Mouse (Mus musculus) midbrain, embryonic 13.5 days (tissue): ENCODE data around the gene Epop. TPM values are rescaled to one million over a fixed set of nuclear protein-coding genes. Genes with fewer than 3 reads are reported as not detected.

ENCODE experiments used
- ATAC-seq: fragments of 200-750 bp; cut with Nextera tagmentation; 2 replicates; pipeline ENCODE4 v1.8.0; 2017; ENCODE audit warnings: mild to moderate bottlenecking, moderate TSS enrichment, moderate library complexity
- H3K27ac ChIP-seq: fragments of 300-500 bp; sonication (generic); 2 replicates; pipeline ENCODE4 v1.5.1; 2015; ENCODE audit warnings: inconsistent platforms, mild to moderate bottlenecking, moderate library complexity
- H3K27me3 ChIP-seq: fragments of 300-500 bp; sonication (generic); 2 replicates; pipeline ENCODE4 v1.6.1; 2015; ENCODE audit warnings: mild to moderate bottlenecking, inconsistent platforms
- H3K36me3 ChIP-seq: fragments of 300-500 bp; sonication (generic); 2 replicates; pipeline ENCODE4 v1.6.1; 2015; ENCODE audit warnings: mild to moderate bottlenecking, inconsistent platforms
- H3K4me1 ChIP-seq: fragments of 300-500 bp; sonication (generic); replicated peaks from 2 replicates; pipeline ENCODE4 v1.6.1; 2015; ENCODE audit warnings: inconsistent platforms
- H3K4me2 ChIP-seq: fragments of 300-500 bp; sonication (generic); replicated peaks from 2 replicates; pipeline ENCODE4 v1.6.1; 2015; ENCODE audit warnings: moderate library complexity, mild to moderate bottlenecking, inconsistent platforms
- H3K4me3 ChIP-seq: fragments of 300-500 bp; sonication (generic); replicated peaks from 2 replicates; pipeline ENCODE4 v1.5.1; 2015; ENCODE audit warnings: mild to moderate bottlenecking, inconsistent platforms
- H3K9ac ChIP-seq: fragments of 300-500 bp; sonication (generic); replicated peaks from 2 replicates; pipeline ENCODE4 v1.6.1; 2015; ENCODE audit warnings: mild to moderate bottlenecking, inconsistent platforms
- H3K9me3 ChIP-seq: fragments of 300-500 bp; sonication (generic); 2 replicates; pipeline ENCODE4 v1.6.1; 2016; ENCODE audit warnings: mild to moderate bottlenecking, inconsistent platforms
- WGBS: fragments of 180-500 bp; shearing (Covaris S2); methylation state at CpG from one replicate; pipeline ENCODE4 v1.1.7; 2015; 5-methylcytosine and 5-hydroxymethylcytosine counted together
- polyA plus RNA-seq: library from polyadenylated mRNA; unstranded; fragments of >200 nt; fragmentation: Nextera tagmentation; extraction: Ambion mirVana; gene quantifications from 2 replicates; pipeline ENCODE4 v1.2.1, GENCODE M21; 2015

Gene Epop
- polyA plus RNA-seq, 1 experiment from 2014 or later: 4.2 TPM

DNA sequence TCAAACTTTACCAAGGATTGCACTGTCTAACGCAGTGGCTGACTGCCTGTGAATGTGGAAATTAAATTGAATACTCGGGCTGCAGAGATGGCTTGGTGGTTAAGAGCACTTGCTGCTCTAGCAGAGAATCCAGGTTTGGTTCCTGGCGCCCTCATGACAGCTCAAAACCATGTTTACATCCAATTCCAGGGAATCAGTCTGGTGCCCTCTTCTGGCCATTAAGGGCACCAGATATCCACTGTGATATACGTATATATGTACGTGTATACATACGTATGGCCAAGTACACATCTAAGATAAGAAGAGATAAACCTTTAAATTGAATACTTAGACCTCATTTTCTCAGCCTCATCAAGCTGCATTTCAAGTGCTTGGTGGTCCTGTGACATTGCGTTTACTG, 36.7 kb upstream of the Epop start:
- no peak overlapping the region for H3K9ac ChIP-seq
- ATAC-seq: no peak
- peaks cover 12% of the 10 kb centered on the region for H3K27me3 ChIP-seq
- H3K4me1 ChIP-seq: peaks cover 57% of the 10 kb centered on the region
- peaks cover 58% of the 10 kb centered on the region for H3K36me3 ChIP-seq
- no peak overlapping the region for H3K27ac ChIP-seq
- 90% methylated on average over 7 of the region's 7 CpGs for WGBS
- no peaks in the 10 kb centered on the region for H3K9me3 ChIP-seq
- no peak overlapping the region for H3K4me3 ChIP-seq
- no peak overlapping the region for H3K4me2 ChIP-seq

DNA sequence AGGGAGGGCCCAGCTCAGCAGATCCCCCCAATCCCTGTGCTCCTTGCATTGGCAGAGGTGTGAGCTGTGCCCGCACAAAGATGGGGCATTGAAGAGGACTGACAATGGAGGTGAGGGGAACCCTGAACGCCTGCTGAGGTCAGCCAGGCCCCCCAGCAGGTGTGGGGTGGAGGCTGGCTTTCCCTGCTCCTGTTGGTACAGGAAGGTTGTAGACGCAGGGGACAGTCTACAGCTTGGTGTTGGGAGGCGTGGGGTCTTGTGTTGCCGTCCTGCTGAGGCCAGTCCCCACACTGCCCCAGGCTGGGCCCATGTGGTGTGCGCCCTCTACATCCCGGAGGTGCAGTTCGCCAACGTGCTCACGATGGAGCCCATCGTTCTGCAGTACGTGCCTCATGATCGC, 35.9 kb upstream of the Epop start:
- Histone ChIP-seq H3K4me2 (peak overlapping the region; percentile 83), H3K36me3 (peaks cover 50% of the 10 kb centered on the region), H3K4me1 (peaks cover 62% of the 10 kb centered on the region), H3K4me3 (peak overlapping the region; percentile 93), H3K9ac (0 out of 2 replicates have a peak overlapping the region, but pooled peaks have one; percentile 88), H3K9me3 (no peaks in the 10 kb centered on the region), H3K27me3 (peaks cover 20% of the 10 kb centered on the region), H3K27ac (no peak overlapping the region)
- ATAC-seq: no peak
- 86% methylated on average over 13 of the region's 13 CpGs for WGBS

DNA sequence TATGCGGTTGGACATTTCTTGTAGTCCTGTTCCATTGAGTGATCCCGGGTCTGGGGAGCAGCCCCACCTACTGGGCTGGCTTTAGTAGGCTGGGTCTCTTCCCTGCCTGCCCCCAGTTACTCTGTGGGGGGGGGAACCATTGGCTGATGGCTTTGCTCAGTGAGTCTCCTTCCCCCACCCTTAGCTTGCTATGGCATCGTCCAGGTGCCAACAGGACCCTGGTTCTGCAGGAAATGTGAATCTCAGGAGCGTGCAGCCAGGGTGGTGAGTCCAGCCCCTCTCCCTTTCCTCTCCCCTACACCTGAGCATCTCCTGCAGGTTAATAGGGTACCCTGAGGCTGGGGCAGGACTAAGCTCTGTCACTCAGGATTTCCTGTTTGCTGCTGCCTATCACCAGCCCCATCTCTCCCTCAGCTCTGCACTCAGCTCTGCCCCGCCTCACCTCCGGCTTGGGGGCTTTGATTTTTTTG, 35.3 kb upstream of the Epop start:
- no peak for ATAC-seq
- peaks cover 20% of the 10 kb centered on the region for H3K27me3 ChIP-seq
- H3K4me2 ChIP-seq: peak overlapping the region; percentile 83
- peaks cover 44% of the 10 kb centered on the region for H3K36me3 ChIP-seq
- H3K27ac ChIP-seq: peak overlapping the region; percentile 90
- no peaks in the 10 kb centered on the region for H3K9me3 ChIP-seq
- WGBS: 31% methylated on average over 6 of the region's 6 CpGs
- H3K4me3 ChIP-seq: peak overlapping the region; percentile 93
- H3K4me1 ChIP-seq: peaks cover 57% of the 10 kb centered on the region
- peak overlapping the region; percentile 88 for H3K9ac ChIP-seq

DNA sequence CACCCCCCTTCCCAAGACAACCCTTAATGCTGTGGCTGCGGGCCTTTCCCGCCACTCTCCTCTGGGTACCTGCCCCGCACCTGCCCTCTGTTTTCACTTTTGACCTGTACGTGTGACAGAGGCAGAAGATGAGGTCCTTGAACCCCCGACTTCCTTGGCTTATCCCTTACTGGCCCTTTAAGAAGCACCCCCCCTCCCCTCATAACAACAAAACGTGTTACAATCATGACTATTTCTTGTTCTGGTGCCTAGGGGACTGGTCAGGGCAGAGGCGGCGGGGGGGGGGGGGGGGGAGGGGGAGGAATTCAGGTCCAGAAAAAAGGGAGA, 34.8 kb upstream of the Epop start:
- WGBS: 0% methylated on average over 7 of the region's 8 CpGs

DNA sequence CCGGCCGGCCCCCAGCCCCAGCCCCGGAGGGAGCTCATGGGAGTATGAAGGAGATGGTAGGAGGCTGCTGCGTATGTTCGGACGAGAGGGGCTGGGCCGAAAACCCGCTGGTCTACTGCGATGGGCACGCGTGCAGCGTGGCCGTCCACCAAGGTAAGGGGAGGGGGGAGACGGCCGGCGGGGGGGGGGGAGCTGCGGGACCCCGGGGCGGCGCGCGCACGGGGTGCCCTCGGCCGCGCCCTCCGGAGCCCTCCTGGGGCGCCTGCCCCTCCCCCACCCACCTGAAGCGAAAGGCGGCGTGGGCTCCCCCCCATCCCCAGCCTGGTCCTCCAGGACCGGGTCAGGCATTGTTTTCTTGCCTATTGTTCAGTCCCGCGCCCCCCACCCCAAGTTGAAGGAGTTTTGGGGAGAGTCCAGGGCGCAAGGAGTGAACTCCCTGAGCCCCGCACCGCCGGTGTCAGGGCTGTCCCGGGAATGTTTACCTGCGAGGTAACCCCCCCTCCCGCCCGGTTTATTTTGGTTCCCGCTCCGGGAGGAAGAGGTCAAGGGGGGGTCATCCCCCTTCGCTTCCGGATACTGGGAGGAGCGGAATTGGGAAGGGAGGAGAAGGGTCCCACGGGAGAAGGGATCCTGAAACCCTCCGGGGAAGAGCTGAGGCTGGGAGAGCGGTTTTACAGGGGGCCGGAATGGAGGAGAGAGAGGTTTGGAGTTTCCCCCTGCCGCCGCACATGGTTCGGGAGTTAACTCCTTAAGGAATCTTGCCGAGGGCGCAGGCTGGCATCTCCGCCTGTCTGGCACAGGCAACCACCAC, 34.2 kb upstream of the Epop start:
- H3K27me3 ChIP-seq: peaks cover 20% of the 10 kb centered on the region
- peak overlapping the region; percentile 90 for H3K27ac ChIP-seq
- H3K9me3 ChIP-seq: no peaks in the 10 kb centered on the region
- peak overlapping the region; percentile 93 for H3K4me3 ChIP-seq
- H3K36me3 ChIP-seq: peaks cover 33% of the 10 kb centered on the region
- peak overlapping the region; percentile 88 for H3K9ac ChIP-seq
- peaks cover 56% of the 10 kb centered on the region for H3K4me1 ChIP-seq
- H3K4me2 ChIP-seq: peak overlapping the region; percentile 83
- 1% methylated on average over 42 of the region's 57 CpGs for WGBS
- ATAC-seq: no peak

More for the DNA sequence above, 34.8 kb upstream of the Epop start:
- Histone ChIP-seq H3K9me3 (no peaks in the 10 kb centered on the region), H3K4me1 (peaks cover 57% of the 10 kb centered on the region), H3K27me3 (peaks cover 20% of the 10 kb centered on the region), H3K4me3 (peak overlapping the region; percentile 93), H3K27ac (peak overlapping the region; percentile 90), H3K36me3 (peaks cover 39% of the 10 kb centered on the region), H3K9ac (peak overlapping the region; percentile 88), H3K4me2 (peak overlapping the region; percentile 83)
- ATAC-seq: no peak

DNA sequence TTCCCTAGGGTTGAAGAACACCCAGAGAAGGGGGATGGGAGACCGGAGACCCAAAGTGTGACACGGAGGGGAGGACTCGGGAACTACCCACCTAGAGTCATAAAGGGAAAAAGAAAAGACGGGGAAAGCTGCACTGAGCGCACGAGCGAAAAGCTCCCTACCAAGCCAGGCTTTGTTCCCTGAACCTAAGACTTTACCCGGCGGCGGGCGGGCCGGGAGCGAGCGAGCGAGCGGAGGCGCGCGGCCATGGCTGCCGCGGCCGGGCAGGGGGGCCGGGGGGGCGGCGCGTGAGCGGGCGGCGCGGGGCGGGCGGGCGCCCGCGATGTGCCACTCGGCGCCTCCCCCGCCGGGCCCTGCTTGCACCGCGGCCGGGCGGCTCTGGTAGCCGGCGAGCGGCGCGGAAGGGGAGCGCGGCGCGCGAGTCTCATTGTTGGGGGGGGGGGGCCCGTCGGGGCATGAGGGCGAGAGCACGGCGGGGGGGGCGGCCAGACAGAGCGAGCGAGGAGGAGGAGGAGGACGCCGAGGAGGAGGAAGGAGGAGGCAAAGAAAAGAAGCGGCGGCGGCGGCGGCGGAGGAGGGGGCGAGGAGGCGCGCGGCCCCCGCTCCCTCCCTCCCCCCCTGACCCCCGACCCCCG, 33.5 kb upstream of the Epop start, which contains the start of gene Mllt6:
TSS of gene Mllt6 (plus strand) at position 522 of the 635 bp plus-strand sequence.
- no peaks in the 10 kb centered on the region for H3K9me3 ChIP-seq
- H3K4me1 ChIP-seq: peaks cover 52% of the 10 kb centered on the region
- 1% methylated on average over 24 of the region's 76 CpGs for WGBS
- H3K36me3 ChIP-seq: peaks cover 26% of the 10 kb centered on the region
- H3K27me3 ChIP-seq: peaks cover 20% of the 10 kb centered on the region
- H3K4me2 ChIP-seq: peak within 1 kb of the TSS; percentile 83
- peak; percentile 61 for ATAC-seq
- H3K9ac ChIP-seq: peak within 1 kb of the TSS; percentile 88
- H3K27ac ChIP-seq: peak within 1 kb of the TSS; percentile 90
- peak within 1 kb of the TSS; percentile 93 for H3K4me3 ChIP-seq

DNA sequence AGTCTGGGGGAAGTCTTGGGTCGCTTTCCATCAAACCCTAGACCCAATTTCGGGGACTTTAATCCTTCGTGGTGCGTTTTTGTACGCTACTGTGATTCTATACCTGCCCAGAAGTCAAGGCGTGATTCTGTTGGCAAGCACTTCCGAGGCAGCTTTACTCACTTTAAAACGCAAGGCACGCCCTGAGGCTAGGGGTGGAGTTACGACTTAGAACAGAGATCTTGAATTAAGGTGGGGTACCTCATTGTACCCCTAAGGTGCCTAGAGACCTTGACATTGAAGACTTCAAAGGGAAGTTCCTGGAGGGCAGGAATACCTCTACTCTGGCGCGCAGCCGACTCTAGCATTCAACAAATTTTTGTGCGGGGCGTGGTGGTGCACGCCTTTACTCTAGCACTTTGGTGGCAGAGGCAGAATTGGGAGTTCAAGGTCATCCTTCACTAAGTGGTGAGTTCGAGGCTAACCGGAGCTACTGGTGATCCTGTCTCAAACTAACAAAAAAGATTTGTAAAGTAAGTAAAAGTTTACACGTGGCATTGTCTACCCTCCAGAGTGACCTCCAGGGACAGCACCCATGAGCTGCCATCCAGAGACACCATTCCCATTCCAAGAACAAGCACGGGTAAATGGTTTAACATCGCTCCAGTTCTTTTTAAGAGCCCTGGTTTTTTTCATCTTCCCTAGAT, 32.8 kb upstream of the Epop start:
- Histone ChIP-seq H3K4me1 (peaks cover 52% of the 10 kb centered on the region), H3K9me3 (no peaks in the 10 kb centered on the region), H3K36me3 (peaks cover 20% of the 10 kb centered on the region), H3K27me3 (peaks cover 20% of the 10 kb centered on the region), H3K27ac (peak overlapping the region; percentile 90; the same call in 1 of the 2 replicates), H3K4me2 (peak overlapping the region; percentile 83), H3K4me3 (peak overlapping the region; percentile 93), H3K9ac (peak overlapping the region; percentile 88)
- WGBS: 2% methylated on average over 21 of the region's 21 CpGs
- ATAC-seq: no peak

DNA sequence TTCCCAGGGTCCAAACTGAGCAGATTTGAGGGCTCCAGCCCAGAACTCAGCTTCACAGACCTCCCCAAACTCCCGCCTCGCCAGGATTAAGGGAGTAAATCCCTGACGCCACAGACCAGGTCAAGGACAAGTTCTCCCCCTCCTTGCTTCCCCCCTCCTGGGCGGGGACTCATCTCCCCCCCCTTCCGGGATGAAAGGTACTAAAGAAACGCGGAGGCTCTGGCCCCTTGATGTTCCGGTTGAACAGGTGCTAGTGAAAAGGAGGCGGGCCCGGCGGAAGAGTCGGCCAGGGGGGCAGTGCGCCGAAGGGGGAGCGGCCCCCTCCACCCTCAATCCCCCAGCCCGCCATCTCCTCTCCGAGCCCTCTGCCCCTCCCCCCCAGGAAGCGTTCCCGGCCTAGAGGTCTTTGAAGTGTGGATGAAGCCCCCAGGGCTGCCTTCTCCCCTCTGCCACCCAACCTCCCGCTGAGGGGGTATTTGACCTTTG, 32.2 kb upstream of the Epop start:
- 0 out of 2 replicates have a peak overlapping the region, but pooled peaks have one; percentile 14 for H3K9ac ChIP-seq
- peaks cover 13% of the 10 kb centered on the region for H3K36me3 ChIP-seq
- no peaks in the 10 kb centered on the region for H3K9me3 ChIP-seq
- H3K4me2 ChIP-seq: peak overlapping the region; percentile 83
- peaks cover 52% of the 10 kb centered on the region for H3K4me1 ChIP-seq
- no peak overlapping the region for H3K27ac ChIP-seq
- H3K27me3 ChIP-seq: peaks cover 20% of the 10 kb centered on the region
- no peak for ATAC-seq
- peak overlapping the region; percentile 93 for H3K4me3 ChIP-seq
- 2% methylated on average over 20 of the region's 20 CpGs for WGBS

DNA sequence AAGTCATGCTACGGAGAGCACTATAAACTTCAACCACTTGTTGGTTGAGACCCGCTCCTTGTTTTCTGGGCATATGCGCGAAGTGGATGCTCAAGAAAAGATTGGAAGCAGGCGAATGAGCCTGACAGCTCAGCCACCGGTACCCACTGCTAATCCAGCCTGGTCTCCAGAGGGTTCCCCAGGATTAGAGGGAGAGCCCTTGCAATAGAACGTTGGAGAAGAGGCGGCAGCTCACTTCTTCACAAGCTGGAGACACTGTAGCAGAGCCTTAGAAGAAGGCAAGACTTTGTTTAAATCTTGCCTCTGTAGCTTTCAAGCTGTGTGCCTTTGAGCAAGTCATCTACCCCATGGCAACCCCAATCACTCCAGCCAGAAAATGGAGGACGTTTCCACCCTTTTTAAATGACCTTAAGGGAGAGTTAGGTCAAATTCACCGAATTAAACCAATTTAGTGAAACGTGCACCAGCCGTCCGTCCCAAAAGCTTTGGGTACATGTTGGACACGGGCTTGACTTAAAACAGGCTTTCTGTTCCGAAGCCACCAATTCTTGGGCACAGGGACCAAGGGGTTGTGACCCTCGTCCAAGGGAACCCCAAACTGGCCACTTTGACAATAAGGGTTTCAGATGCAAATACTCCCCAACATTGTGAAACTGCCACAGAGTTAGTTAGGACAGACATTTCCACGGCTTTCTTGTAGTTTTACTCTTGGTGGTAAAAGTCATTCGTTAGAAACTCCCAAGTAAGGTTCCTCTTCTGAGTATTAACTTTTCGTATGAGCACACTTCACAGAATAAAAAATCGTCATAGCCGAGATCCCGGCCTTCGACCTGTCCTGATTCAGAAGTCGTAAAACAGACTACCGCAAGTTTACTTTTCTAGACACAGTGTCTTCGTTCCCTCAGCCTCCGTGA, 31.5 kb upstream of the Epop start:
- no peak for ATAC-seq
- H3K27me3 ChIP-seq: peaks cover 20% of the 10 kb centered on the region
- peak overlapping the region; percentile 86 for H3K9ac ChIP-seq
- H3K9me3 ChIP-seq: no peaks in the 10 kb centered on the region
- peak overlapping the region; percentile 83 for H3K4me2 ChIP-seq
- H3K27ac ChIP-seq: no peak overlapping the region
- H3K4me1 ChIP-seq: peaks cover 52% of the 10 kb centered on the region
- 1% methylated on average over 27 of the region's 27 CpGs for WGBS
- peak overlapping the region; percentile 93 for H3K4me3 ChIP-seq
- peaks cover 8% of the 10 kb centered on the region for H3K36me3 ChIP-seq

DNA sequence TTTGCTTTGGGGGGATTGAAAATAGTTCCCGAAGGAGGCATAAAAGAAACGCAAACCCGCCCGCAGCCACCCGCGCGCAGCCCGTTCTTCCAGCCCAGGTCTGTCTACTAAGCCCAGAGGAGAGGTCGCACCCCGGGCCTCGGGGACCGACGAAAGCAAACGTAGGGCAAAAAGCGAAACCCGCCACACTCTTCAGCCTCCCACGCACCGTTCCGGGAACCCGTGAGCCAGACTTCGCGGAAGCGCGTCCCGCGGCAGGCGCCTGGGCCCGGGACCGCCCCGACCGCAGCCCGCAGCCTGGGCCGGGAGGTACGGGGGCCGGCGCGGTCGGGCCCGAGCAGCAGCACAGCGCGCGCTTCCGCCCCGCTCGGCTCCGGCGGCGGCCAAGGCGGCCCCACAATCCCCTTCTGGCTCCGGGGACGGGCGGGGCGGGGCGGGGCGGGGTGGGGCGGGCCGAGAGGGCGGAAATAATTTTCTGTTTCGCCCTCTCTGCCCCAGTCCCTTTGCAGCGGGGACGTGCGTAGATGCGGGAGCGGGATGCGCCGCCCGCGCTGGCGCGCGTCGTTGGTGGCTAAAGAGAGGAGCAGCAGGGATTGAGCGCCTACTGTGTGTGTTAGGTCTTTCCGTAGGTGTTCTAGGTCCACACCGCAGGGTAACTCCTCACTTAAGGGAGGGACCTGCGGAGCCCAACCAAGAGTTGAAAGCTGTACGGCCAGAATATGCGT, 30.6 kb upstream of the Epop start:
- ATAC-seq: peak; percentile 89
- Histone ChIP-seq H3K4me1 (peaks cover 47% of the 10 kb centered on the region), H3K27ac (peak overlapping the region; percentile 58)

More for the DNA sequence above, 30.6 kb upstream of the Epop start:
- H3K4me3 ChIP-seq: peak overlapping the region; percentile 93
- no peaks in the 10 kb centered on the region for H3K9me3 ChIP-seq
- H3K9ac ChIP-seq: peak overlapping the region; percentile 86
- H3K27me3 ChIP-seq: peaks cover 20% of the 10 kb centered on the region
- no peaks in the 10 kb centered on the region for H3K36me3 ChIP-seq
- peak overlapping the region; percentile 83 for H3K4me2 ChIP-seq
- WGBS: under 1% methylated on average over 66 of the region's 78 CpGs
